Mouse (Mus musculus) lung, postnatal 14 days (tissue): ENCODE measurements around the gene Itgad.

Source experiments
- DNase-seq: peaks from one replicate; pipeline ENCODE4 v3.0.0; 2021

Itgad gene

GRCm38 (mm10) chr7:128245547-128245946 is 91.4 kb downstream of the Itgad start:
- no peak for DNase-seq

- DNase-seq: peak; percentile 76
Observed at GRCm38 (mm10) chr7:128246496-128247391, 92.6 kb downstream of the Itgad start, which contains the start of gene Tgfb1i1. Gene Tgfb1i1, plus strand, starts transcription at chr7:128246812.

- peak; percentile 95 for DNase-seq
Observed at GRCm38 (mm10) chr7:128247443-128247842, 93.3 kb downstream of the Itgad start.

- DNase-seq: no peak
Observed at GRCm38 (mm10) chr7:128248081-128249042, 94.2 kb downstream of the Itgad start.

DNA sequence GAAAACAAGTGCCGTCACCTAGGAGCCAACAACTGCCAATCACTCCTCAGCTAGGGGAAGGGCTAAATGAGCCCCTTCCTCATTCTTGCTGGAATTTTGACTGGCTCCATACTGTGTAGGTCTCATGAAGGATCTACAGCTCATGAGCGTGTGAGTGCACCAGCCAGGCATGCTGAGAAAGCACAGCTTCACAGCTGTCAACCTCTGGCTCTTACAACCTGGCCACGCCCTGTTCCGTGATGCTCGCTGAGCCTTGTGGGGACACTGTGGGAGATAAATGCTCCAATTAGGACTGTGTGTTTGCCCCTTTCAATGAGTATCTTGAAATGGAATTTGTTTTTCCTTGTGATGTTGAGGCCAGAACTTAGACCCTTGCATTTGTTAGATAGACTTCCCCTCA is 95.8 kb downstream of the Itgad start:
- no peak for DNase-seq

DNA sequence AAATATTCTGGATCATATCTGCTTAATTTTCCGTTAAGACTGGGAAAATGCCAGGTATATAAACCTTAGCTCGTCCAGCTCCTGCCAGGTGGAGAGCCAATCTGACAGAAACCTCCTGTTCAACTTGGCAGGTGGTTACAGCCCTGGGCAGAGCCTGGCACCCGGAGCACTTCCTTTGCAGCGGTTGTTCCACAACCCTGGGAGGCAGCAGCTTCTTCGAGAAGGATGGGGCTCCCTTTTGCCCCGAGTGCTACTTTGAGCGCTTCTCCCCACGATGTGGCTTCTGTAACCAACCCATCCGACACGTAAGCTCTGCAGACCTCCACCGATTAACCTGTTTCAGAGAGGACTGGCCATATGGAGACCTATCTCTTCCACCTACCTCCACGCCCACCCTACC is 97.8 kb downstream of the Itgad start:
- no peak for DNase-seq

DNA sequence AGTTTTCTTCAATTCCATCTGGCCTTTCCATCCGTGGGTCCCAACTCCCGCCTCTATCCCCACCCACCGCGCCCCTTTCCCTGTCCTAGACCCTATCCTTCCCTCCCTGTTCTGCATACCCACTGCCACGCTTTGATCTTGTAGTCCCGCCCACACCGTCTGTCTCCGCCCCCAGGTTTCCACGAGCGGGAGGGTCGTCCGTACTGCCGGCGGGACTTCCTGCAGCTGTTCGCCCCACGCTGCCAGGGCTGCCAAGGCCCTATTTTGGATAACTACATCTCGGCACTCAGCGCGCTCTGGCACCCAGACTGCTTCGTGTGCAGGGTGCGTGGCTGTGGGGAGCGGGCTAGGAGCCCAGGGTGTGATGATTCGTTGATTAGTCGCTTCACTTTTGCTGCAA is 98.4 kb downstream of the Itgad start:
- DNase-seq: peak; percentile 39

DNA sequence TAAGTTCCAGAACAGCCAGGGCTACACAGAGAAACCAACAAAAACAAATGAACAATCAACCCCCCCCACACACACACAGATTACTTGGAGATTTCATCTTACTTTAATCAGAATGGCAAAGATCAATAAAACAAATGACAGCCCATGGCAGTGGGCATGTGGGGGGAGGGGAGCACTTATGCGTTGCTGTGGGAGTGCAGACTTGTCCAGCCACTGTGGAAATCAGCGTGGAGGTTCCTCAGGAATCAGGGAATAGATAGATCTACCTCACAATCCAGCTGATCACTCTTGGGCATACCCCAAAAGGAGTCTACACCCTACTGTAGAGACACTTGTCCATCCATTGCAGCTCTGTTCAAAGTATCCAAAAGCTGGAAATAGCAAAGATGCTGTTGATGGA is 100.8 kb downstream of the Itgad start:
- no peak for DNase-seq

DNA sequence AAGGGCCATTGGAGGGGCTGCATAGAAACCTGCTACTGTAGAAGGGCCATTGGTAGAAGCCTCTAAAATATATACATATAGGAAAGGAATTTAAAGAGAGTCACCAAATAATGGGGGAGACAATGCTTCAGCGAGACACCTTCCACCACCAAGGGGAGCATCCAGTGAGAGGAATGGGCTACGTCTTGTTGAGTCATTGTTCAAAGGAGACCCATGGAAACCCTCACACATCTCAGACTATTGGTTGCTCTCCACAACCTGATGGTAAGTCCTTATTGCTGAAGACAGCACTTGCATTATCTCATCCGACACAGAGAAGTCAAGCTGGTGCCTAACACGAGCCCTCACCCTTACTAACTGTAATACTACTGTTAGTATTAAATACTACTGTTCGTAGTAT is 101.6 kb downstream of the Itgad start:
- DNase-seq: no peak

DNA sequence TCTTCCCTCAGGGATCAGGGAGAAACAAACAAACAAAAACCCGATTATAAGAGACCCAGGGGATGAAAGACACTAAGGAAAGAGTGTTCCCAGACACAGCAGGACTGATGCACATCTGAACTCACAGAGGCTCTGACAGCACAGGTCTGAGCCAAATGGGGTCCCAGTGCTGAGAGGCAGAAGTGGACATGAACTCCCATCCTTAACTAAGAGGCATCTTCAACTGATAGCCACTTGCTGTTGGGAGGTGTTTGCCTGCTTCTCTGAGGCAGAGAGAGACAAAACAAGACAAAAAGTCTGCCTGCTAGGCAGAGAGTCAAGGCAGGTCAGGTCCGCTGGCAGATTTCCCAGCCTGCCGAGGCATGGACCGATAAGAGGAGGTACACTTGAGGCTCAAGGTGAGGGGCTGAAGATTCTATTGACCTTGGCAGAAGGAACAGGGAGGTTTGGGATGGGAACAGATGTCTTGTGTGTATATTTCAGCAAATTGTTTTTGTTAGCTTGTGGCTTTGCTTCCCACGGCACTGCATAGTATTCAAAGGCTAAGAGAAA is 102.7 kb downstream of the Itgad start:
- peak; percentile 61 for DNase-seq

GRCm38 (mm10) chr7:128265411-128265810 is 111.2 kb downstream of the Itgad start, which contains the start of gene Slc5a2:
Gene Slc5a2, plus strand, starts transcription at chr7:128265657.
- DNase-seq: no peak

DNA sequence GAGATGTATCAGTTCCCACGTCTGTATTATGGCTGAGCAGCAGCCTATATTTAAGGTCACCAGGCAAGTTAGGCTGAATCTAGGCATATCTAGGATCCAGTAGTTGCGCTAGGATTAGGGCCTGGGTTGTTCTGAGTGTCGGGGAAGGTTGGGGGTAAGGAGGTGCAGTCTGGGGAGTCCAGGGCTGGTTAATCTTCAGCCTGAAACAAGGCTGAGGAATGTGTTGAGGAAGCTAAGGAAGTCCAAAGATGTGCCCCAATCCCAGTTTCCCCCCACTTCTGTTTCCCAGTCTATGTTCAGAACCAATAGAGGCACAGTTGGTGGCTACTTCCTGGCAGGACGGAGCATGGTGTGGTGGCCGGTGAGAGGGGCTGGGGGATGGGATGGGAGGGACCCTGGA is 111.9 kb downstream of the Itgad start:
- DNase-seq: no peak

DNA sequence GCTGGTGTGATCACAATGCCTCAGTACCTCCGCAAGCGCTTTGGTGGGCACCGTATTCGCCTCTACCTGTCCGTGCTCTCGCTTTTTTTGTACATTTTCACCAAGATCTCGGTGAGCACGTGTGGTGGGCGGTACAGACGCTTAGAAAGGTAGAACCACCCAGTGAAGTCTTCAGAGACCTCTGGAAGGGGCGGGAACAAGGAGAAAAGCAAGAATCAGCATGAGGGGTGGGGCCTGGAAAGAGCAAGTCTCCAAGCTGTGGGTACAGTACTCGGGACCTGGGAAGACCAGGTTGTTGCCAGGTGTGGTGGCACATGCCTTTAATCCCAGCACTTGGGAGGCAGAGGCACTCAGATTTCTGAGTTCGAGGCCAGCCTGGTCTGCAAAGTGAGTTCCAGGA is 113.2 kb downstream of the Itgad start:
- DNase-seq: no peak

DNA sequence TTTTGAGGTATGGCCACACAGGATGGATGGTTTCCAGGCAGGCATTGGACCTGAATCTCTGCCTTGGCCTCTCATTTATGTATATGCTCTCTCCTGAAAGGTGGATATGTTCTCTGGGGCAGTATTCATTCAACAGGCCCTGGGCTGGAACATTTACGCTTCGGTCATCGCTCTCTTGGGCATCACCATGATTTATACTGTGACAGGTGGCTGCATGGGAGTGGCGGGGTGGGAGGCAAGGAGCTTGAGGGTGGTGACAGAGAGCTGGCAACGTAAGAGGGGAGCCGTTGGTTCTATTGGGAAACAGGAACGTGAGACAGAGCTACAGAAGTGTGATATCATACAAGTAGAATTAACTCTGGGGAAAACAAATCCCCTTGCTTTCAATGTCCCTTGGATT is 113.6 kb downstream of the Itgad start:
- DNase-seq: no peak

DNA sequence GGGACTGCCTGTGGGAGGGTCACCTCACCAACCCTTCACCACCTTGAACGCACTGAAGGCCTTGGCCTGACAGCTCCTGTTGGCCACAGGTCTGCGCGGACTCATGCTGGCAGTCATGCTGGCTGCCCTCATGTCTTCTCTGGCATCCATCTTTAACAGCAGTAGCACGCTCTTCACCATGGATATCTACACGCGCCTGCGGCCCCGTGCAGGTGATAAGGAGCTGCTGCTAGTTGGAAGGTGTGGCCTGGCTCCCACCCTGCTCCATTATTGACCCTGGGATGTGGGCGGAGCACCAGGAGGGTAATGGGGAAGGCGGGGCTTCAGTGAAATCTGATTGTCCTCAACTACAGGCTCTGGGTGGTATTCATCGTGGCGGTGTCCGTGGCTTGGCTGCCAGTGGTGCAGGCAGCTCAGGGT is 116.3 kb downstream of the Itgad start:
- DNase-seq: no peak

GRCm38 (mm10) chr7:128271496-128271895 is 117.3 kb downstream of the Itgad start:
- DNase-seq: no peak
